Comparison of ENCODE assay signal across 24 mouse cellular contexts in the genomic region with DNA sequence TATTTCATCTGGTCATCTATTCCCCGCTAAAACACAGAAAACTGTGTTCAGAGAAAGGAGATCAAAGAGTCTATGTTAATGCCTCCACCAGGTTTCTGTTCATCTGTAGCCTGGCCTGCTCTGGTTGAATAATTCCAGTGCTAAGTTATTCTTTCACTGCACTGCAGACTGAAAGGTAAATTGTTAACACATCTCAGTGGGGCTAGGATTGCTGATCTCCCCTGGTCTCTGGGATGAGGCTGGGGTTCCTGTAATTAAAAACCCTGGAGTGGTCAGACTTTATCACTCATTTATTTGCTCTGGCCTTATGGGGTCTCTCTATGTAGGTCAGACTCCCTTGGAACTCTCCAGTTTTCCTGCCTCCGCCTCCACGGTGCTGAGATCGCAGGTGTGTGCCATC. TPM values are rescaled to one million over a fixed set of nuclear protein-coding genes. Genes with fewer than 3 reads are reported as not detected.
A peak's percentile ranks its signal among the peaks of the same experiment; 100 is the strongest.
DNase-seq lines count a peak whose midpoint lies in the region; ATAC-seq lines count a peak whose summit lies in the region.
"Had no signal": no experiment of that assay in that cellular context is flagged by ENCODE, and none has a peak within 500 bp of the region (broad histone marks: within the 10 kb centered on the region; RNA-seq: fewer than 3 reads in every experiment).

No protein-coding gene starts in this region.

- peak overlapping the region; percentile 82 for H3K27ac ChIP-seq in kidney, embryonic 15.5 days
- no peak overlapping the region for H3K27ac ChIP-seq in forebrain, embryonic 13.5 days
- H3K27ac ChIP-seq: embryonic facial prominence, embryonic 12.5 days; heart, adult 2 months; heart, embryonic 15.5 days; hindbrain, embryonic 10.5 days; hindbrain, embryonic 15.5 days had no signal

- no peak overlapping the region for H3K4me3 ChIP-seq in kidney, embryonic 15.5 days (replicated peaks)
- H3K4me3 ChIP-seq in forebrain, embryonic 13.5 days = no peak overlapping the region
- H3K4me3 ChIP-seq: embryonic facial prominence, embryonic 12.5 days; heart, adult 2 months; heart, embryonic 15.5 days; hindbrain, embryonic 10.5 days; hindbrain, embryonic 15.5 days had no signal

- H3K9ac ChIP-seq in kidney, embryonic 15.5 days = no peak overlapping the region
- no peak overlapping the region for H3K9ac ChIP-seq in forebrain, embryonic 13.5 days
- H3K9ac ChIP-seq: embryonic facial prominence, embryonic 12.5 days; heart, embryonic 15.5 days; hindbrain, embryonic 15.5 days had no signal

- no peaks in the 10 kb centered on the region for H3K27me3 ChIP-seq in kidney, embryonic 15.5 days
- no peaks in the 10 kb centered on the region for H3K27me3 ChIP-seq in forebrain, embryonic 13.5 days
- H3K27me3 ChIP-seq: CH12.LX; embryonic facial prominence, embryonic 12.5 days; heart, embryonic 15.5 days; hindbrain, embryonic 15.5 days; Patski had no signal

- ATAC-seq in kidney, embryonic 15.5 days (replicated peaks; ENCODE audit: low FRiP score) = peak; percentile 94
- ATAC-seq in forebrain, embryonic 13.5 days = no peak
- ATAC-seq: activated CD4-positive, CD25-positive, alpha-beta regulatory T cell, adult 4 months; forebrain, embryonic 16.5 days; Patski had no signal

- DNase-seq in forelimb bud, embryonic 11.5 days (ENCODE audit: low read depth, low spot score) = peak; percentile 18
- DNase-seq in kidney, adult 18-20 months = peak; percentile 34
- DNase-seq in kidney, postnatal 14 days = peak; percentile 43
- no peak for DNase-seq in thymus, postnatal 10 days (ENCODE audit: low spot score in 2 of 2)
- no peak for DNase-seq in right cerebral cortex, adult 18-20 months
- no peak for DNase-seq in spleen, adult 18-20 months
- DNase-seq: adrenal gland, postnatal 14 days; cerebellum, adult 11-12 months; cerebellum, adult 9-10 months; cerebellum, postnatal 25 days; gastrocnemius, postnatal 14 days; heart, adult 2 months; heart, postnatal 14 days had no signal

- H3K4me2 ChIP-seq in kidney, embryonic 15.5 days = no peak overlapping the region
- H3K4me2 ChIP-seq in forebrain, embryonic 13.5 days = no peak overlapping the region
- H3K4me2 ChIP-seq: embryonic facial prominence, embryonic 12.5 days; heart, embryonic 11.5 days; heart, embryonic 15.5 days; hindbrain, embryonic 15.5 days had no signal

- no peaks in the 10 kb centered on the region for H3K36me3 ChIP-seq in kidney, embryonic 15.5 days
- H3K36me3 ChIP-seq in forebrain, embryonic 13.5 days (ENCODE audit: poor library complexity, severe bottlenecking) = no peaks in the 10 kb centered on the region
- H3K36me3 ChIP-seq: embryonic facial prominence, embryonic 12.5 days; heart, embryonic 15.5 days; hindbrain, embryonic 10.5 days; hindbrain, embryonic 15.5 days had no signal

- 54% methylated on average over 4 of the region's 4 CpGs for WGBS in kidney, embryonic 15.5 days
- WGBS in forebrain, embryonic 13.5 days = 89% methylated on average over 4 of the region's 4 CpGs

- peaks cover 23% of the 10 kb centered on the region for H3K4me1 ChIP-seq in kidney, embryonic 15.5 days
- no peaks in the 10 kb centered on the region for H3K4me1 ChIP-seq in forebrain, embryonic 13.5 days
- H3K4me1 ChIP-seq: heart, embryonic 15.5 days; hindbrain, embryonic 10.5 days; hindbrain, embryonic 15.5 days had no signal

- H3K9me3 ChIP-seq in kidney, embryonic 15.5 days (replicated peaks) = no peaks in the 10 kb centered on the region
- H3K9me3 ChIP-seq in forebrain, embryonic 13.5 days (replicated peaks) = no peaks in the 10 kb centered on the region
- H3K9me3 ChIP-seq: embryonic facial prominence, embryonic 12.5 days; heart, embryonic 15.5 days; hindbrain, embryonic 10.5 days; hindbrain, embryonic 15.5 days had no signal

RNA-seq across cellular contexts. Expression of a gene that starts 21.7 kb away (rescaled TPM):
- 68.3 and 77.8 TPM in 2 replicates for polyA plus RNA-seq in kidney, embryonic 15.5 days (2015; fragmentation: Nextera tagmentation; extraction: Ambion mirVana)
- polyA plus RNA-seq in forebrain, embryonic 13.5 days (2015; fragmentation: Nextera tagmentation; extraction: Ambion mirVana) = 8.2 and 10.6 TPM in 2 replicates

Comparison
In these comparisons a context has a peak if more than half of its experiments do, and no peak if none do; other contexts are left out.
1. DNase-seq: peak in forelimb bud, embryonic 11.5 days (single experiment), kidney, adult 18-20 months (single experiment) and kidney, postnatal 14 days (single experiment); none in thymus, postnatal 10 days (0 of 2), right cerebral cortex, adult 18-20 months (single experiment) and spleen, adult 18-20 months (0 of 2).